Mouse (Mus musculus) regulatory T cell (primary cell): ENCODE results near the gene Zfp719.

Experiments
- in situ Hi-C: fragments of 300-600 bp; cut with MboI, MseI; formaldehyde crosslinking; loops from one replicate; pipeline ENCODE4 v1.15.1; 2025; ENCODE audit warnings: high pct_unique_total_duplicates

The Zfp719 gene

DNA sequence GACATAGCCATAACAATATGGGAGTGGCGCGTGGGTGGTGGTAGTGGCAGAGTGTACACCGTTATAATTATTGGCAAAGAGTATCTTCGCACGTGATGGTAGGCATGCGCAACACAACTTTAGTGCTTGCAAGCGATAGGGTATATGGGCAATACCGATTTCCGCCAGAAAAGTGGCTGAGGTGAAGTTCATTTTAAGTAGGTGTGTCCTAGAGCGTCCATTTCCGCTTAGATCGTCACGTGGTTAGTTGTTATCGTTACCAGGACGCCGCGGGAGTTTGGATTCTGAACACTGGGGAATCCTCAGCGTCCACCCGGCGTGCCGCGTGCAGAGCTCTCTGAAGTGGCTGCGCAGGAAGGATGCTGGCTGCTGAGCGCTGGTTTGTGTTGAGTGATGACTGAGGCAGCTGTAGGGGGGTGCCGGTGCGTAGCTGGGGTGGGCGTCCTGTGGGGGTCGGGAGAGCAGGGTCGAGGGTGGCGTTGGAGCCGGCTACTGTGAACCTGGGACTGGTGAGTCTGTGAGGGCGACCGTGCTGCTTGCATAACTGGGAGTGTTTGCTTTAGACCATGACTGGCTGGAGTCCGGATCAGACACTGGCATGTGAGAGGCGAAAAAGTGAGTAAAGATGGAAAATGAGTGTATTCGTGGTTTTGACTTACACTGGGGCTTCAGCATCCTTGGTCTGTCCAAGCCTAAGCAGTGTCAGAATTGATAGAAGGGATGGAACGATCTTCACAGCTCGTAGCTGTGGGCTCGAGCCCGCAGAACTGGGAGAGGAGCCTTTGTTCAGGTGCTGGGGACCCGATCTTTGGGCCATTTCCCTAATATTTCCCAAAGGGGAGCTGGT, 27.7 kb downstream of the Zfp719 start, which contains the start of gene Zfp819:
Zfp819 (plus strand) TSS at position 274 of the 847 bp plus-strand sequence.
- in situ Hi-C loops, result no loop called here

DNA sequence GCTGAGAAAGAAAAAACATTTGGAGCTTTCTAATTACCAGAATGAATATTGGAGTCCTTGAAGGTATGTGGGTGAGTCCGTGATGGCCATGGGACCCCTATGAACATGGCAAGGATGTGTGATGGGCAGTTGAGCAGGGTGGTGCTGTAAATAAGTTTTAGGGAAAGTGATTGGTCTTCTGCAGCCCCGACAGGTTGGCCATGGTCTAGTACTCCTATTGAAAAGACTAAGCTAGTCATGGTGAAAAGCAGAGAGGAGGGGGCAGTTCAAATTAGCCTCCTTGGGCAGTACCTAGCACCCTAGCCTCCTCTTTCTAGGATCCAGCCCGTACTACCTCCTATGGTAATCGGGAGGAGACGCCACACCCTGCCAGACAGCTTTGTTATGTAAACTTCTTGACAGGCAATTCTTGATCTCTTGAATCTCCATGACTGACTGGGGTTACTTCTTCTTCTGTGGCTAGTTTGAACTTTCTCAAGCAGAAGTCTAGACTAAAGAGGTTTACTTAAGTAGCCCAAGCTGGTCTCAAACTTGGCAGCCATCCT, 28.4 kb downstream of the Zfp719 start:
- in situ Hi-C loops, result no loop called here

DNA sequence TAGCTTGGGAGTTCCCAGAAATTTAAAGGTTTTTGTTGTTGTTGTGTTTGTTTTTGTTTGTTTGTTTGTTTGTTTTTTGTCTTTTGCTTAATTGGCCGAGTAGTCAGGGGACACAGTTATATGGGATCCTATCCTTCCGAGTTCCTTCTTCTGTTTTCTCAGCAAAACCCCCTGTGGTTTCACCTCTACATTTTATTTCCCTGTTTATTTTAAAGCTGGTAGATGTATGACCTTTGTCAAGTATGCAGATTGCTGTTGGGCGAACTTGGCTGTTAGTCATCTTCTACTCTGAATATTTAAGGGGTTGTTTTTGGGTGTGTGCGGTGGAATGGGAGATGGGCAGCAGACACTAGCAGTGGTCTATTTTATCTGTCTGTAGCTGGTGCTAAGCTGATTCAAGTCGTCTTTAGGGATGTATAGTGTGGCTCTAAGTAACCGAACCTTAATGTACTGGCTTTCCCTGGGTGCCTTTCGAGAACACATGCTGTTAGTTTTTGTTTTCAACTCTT, 29.0 kb downstream of the Zfp719 start:
- in situ Hi-C loops, result no loop called here

DNA sequence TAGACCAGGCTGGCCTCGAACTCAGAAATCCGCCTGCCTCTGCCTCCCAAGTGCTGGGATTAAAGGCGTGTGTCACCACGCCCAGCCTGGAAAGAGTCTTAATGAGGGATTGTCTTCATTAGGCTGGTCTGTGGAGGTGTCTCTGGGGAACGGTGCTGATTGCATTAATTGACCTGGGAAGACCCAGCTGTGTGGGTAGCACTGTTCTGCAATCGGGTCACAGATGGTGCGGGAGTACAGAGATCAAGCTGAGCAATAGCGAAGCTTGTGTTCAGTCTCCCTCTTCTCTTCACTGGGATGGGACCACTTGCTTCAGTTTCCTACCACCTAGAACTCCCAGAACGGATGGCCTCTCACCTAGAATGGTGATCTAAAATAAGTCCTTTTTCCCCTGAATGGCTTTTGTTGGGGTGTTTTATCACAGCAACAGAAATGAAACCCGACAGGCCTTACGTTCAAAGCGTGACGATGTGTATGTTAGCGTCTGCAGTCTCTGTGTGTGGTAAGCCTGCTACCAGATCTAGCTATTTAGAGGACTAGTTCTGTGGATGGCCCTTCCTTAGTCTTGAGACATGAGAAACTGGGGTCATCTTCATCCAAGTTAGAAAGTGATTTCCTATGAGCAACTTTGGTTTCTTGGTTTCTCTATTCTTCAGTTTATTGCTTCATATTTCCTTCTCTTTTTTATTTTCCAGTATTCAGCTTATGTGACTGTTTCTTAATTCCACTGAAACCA, 34.6 kb downstream of the Zfp719 start:
- in situ Hi-C loops, result no loop called here

DNA sequence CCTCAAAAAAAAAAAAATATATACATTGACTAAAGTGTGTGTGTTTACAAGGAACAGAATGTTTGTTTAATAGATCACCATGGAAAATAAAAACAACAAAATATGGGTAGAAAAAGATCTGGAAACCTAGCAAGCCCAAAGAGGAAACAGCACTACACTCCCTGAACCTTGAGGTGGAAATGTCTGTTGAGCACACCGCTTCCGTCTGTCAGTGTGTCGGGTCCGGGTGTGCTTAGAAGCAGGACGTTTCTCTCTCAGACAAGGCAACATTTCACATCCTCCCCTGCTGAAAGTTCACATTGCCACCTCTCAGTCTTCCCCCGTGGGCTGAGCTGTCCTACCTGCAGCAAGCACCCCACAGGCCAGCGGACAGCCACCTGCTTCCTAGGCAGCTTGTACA, 43.5 kb downstream of the Zfp719 start:
- in situ Hi-C loops, result no loop called here

DNA sequence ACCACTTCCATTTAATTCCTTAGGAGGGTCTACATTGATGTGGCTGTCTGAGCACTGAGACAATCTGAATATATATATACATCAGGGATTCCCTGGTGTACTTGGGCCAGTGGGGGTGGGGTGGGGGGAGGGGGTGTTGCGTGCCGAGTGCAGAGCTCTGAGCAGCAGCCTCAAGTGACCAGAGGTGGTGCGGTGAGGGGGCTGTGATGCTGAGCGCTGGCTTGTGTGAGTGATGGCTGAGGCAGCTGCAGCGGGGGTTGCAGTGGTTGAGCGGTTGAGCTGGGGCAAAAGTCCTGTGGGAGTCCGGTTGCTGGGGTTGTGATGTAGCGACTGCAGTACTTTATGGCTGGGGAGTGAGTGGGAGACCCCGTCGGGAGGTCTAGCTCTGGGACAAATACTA, 44.4 kb downstream of the Zfp719 start:
- in situ Hi-C loops, result no loop called here

DNA sequence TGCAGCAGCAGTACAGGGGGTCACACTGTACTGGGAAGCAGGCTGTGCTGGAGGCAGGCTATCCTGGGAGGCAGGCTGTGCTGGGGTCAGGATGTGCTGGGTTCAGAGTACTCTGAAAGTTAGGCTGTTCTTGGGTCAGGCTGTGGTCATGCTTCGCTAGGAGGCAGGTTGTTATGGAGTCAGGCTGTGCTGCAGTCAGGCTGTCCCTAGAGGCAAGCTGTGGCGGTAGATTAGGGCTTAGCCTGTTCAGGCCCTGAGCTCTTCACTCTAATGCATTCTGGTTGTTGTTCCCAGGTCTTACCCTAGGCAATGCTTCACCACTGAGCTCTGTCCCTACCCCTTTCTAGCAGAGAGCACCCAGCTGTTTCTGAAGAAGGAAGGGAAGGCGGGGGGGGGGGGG, 45.7 kb downstream of the Zfp719 start:
- in situ Hi-C loops, result no loop called here

DNA sequence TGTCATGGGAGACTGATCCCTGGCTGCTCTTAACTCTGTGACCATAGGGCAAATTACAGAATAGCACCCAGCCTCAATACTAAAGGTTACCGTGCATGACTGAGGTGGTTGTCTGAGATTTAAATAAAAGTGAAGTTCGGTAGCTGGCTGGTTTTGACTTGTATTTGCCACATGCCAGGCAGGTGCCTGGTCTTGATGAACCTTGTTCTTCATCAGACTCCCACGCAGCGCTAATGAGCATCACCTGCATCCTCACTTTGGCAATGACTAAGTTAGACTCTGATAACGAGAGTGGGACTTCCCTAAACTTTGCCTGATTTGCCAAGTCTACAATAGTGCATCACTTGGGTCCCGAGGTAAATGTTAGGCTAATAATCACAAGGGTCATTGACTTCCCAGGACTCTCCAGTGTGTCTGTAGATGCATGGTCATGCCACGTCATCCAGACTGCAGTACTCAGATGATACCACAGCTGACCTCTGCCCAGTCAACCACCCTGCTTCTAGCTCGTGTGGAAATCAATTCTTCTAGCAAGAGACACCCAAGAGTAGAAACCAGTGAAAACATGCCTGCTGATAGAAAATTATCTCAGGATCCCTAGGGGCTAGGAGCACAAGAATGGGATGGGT, 46.5 kb downstream of the Zfp719 start:
- in situ Hi-C loops, result no loop called here

DNA sequence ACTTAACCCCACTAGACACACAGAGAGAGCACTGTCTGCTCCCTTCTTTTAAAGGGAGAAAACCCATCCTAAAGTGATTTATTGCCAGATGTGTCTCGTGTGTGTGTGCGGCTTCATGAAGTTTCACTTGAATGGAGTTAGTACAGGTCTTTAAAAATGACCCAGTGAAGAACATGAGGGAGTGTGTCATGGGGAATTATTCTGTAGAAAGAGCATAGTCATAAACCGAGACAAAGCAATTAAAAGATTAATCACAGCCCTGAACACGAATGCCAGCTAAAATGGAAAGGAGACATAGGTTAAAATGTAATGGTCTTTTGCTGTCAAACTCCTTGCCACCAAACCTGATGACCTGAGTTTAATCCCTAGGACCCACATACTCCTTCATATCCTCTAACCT, 54.5 kb downstream of the Zfp719 start:
- in situ Hi-C loops, result no loop called here

DNA sequence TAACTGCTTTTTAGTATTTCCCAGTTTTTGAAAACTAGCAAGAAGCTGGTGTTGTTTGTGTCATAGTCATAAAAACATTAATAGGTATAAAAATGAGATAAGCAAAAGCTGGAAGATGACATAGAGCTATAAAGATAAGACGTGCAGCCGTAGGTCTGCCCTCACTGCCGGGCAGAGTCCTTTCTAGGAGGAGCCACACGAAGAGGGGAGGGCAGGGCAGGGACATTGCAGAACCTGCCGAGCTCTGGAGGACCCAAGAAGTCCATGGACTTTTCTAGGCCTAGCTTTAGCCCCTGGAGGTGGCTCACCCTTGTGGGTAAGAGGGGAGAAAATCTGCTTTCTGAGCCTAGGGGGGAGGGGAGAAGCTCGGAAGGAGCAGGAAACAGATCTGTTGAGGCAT, 55.1 kb downstream of the Zfp719 start, which contains the start of gene Ceacam18:
Ceacam18 (plus strand) TSS at position 208 of the 400 bp plus-strand sequence.
- in situ Hi-C loops, result no loop called here

DNA sequence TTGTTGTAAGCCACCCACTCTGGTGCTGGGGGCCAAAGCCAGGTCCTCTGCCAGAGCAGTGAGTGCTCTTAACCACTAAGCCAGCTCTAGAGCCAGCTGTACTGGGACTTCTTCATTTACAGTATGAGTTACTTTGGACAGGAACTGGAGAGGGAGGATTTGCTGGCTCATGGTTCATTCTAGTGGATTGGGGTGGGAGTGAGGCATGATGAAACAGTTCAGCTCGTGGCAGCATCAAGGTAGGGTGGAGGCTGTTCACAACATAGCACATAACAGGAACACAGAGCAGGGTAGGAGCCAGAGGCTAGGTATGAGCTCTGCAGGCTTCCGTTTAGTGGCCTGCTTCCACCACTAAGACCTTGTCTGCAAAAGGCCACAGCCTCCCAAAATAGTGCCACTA, 56.8 kb downstream of the Zfp719 start:
- in situ Hi-C loops, result no loop called here

DNA sequence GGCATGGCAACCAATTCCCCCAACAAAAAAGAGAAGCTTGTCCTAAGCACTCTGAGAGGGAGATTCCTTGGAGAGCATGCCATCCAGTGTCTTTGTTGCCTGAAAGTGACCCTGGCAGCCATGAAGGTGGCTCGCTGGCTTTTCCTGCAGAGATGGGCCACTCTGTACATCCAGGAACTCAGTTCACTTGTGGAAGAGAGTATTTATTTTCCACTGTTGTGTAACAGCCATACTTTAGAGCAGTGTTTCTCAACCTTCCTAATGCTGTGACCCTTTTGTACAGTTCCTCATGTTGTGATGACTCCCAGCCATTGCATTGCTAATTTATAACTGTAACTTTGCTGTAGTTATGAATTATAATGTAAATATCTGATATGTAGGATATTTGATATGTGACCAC, 57.7 kb downstream of the Zfp719 start:
- in situ Hi-C loops, result no loop called here

DNA sequence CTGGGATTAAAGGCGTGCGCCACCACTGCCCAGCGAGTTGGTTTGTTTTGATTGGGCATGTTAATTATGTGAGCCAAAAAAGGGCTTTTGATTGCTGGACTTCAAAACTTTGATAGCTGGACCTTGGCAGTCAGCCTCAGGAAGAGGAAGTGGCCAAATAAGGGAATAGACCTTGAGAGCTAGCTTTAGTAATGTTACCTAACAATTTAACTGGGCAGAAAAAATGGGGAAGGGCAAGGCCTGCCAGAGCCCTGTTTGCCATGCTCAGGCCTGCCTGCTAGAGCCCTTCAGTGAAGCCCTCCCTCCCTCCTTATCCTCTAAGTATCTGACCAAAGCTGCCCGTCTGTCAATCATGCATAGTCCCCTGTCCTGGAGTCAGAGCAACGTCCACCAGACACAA, 63.2 kb downstream of the Zfp719 start:
- in situ Hi-C loops, result no loop called here
